Mouse (Mus musculus): ENCODE measurements at regions not wholly inside any gene's neighbourhood (a gene's known extent, or its start where the extent isn't known, plus 50 kb on each side); places are given as distances from the start of the nearest gene placed in this dataset.

DNA sequence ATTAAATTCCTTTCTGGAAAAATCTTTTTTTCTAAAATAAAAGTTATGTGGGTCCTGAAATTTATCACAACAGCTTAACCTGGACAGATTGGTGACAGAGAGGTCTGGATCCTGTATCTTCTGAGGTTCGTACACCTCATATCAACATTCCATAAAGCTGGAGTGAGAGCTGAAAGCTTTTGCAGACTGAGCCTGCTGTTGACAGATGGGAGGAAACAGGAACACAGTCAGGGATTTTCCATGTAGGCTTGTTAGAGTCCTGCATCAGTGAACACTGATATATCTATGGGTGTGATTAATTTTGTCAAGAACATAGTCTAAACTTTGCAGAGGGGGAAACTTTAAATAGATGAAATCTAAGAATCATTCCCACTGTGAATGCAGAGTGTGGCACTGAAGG, 54.4 kb upstream of the Gbe1 start:
- intact Hi-C loops (cut with DNase I) = no loop called here
- DNase-seq (ENCODE audit: low spot score in 2 of 2) = no peak

DNA sequence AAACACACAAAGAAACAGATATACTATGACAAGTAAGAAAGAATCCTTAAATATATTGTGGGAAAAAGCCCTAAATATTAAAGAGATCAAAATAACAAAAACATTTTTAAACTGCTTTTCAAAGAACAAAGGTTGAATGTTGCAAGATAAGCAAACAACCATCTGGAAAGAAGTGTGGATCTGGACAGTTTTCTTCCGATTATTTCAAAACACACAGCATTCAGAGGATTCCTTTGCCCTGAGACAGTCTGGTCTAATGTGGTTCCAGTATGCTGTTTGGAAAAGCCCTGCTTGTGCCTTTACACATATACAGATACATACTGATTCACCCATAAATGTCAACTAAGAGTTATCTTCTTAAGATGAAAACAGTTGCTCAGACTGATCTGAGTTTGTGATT, 53.6 kb upstream of the Gbe1 start:
- no peak for DNase-seq (ENCODE audit: low spot score in 2 of 2)
- intact Hi-C loops (cut with DNase I) = no loop called here
